Mouse (Mus musculus) forebrain, embryonic 16.5 days (tissue): Measurements from ENCODE around the gene She. TPM values are rescaled to one million over a fixed set of nuclear protein-coding genes. Genes with fewer than 3 reads are reported as not detected.

Experiments
- ATAC-seq: fragments of 200-750 bp; cut with Nextera tagmentation; 2 replicates; pipeline ENCODE4 v1.8.0; 2017; ENCODE audit warnings: mild to moderate bottlenecking, moderate library complexity
- H3K27ac ChIP-seq: fragments of 300-500 bp; sonication (generic); 2 replicates; pipeline ENCODE4 v1.5.1; 2014; ENCODE audit warnings: low read length, control low read depth
- H3K27me3 ChIP-seq: fragments of 300-500 bp; sonication (generic); replicated peaks from 2 replicates; pipeline ENCODE4 v1.6.1; 2014; ENCODE audit warnings: low read length; ENCODE audit not compliant: control insufficient read depth, insufficient read depth
- H3K36me3 ChIP-seq: fragments of 300-500 bp; sonication (generic); 2 replicates; pipeline ENCODE4 v1.6.1; 2014; ENCODE audit not compliant: control insufficient read depth, insufficient read depth
- H3K4me1 ChIP-seq: fragments of 300-500 bp; sonication (generic); replicated peaks from 2 replicates; pipeline ENCODE4 v1.6.1; 2014; ENCODE audit warnings: low read length; ENCODE audit not compliant: control insufficient read depth, insufficient read depth
- H3K4me2 ChIP-seq: fragments of 300-500 bp; sonication (generic); 2 replicates; pipeline ENCODE4 v1.6.1; 2014; ENCODE audit warnings: mild to moderate bottlenecking, low read length, control low read depth
- H3K4me3 ChIP-seq: fragments of 300-500 bp; sonication (generic); replicated peaks from 2 replicates; pipeline ENCODE4 v1.5.1; 2014; ENCODE audit warnings: mild to moderate bottlenecking, low read length, control low read depth
- H3K9ac ChIP-seq: fragments of 300-500 bp; sonication (generic); replicated peaks from 2 replicates; pipeline ENCODE4 v1.6.1; 2014; ENCODE audit warnings: low read depth, low read length, control low read depth
- H3K9me3 ChIP-seq: fragments of 300-500 bp; sonication (generic); 2 replicates; pipeline ENCODE4 v1.6.1; 2016; ENCODE audit warnings: low read length; ENCODE audit not compliant: control insufficient read depth
- WGBS: fragments of 180-500 bp; shearing (Covaris S2); extraction: QIAGEN DNeasy Blood & Tissue Kit; methylation state at CpG from one replicate; pipeline ENCODE4 v1.1.7; 2014; 5-methylcytosine and 5-hydroxymethylcytosine counted together
- polyA plus RNA-seq: library from polyadenylated mRNA; unstranded; fragments of >200 nt; fragmentation: Nextera tagmentation; extraction: Ambion mirVana; gene quantifications from 2 replicates; pipeline ENCODE4 v1.2.1, GENCODE M21; 2015

The She gene
- polyA plus RNA-seq, 1 experiment from 2014 or later: 1.4 TPM

DNA sequence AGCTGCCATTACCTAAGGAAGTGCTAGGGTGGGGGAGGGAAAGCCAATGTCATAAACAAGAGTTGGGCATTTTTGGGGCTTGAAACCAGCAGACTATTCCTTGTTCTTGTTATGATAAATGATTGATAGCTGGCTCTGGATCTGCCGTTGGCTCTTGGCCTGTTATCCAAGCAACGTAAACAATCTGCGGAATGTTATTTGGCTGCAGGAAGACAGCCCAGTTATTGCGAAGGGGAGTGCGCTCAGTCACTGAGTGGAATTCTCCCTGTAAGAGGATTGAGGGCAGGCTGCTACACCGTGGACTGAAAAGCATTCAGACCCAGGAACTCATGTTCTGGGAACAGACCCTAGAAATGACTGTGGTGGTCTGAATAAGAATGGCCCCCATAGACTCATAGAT is 41.5 kb downstream of the She start:
- Histone ChIP-seq H3K4me1 (peaks cover 13% of the 10 kb centered on the region), H3K9ac (no peak overlapping the region), H3K27me3 (no peaks in the 10 kb centered on the region), H3K27ac (no peak overlapping the region), H3K9me3 (no peaks in the 10 kb centered on the region), H3K4me3 (no peak overlapping the region), H3K4me2 (no peak overlapping the region), H3K36me3 (no peaks in the 10 kb centered on the region)
- 57% methylated on average over 6 of the region's 6 CpGs for WGBS
- peak; percentile 20; the same call in 1 of the 2 replicates for ATAC-seq

DNA sequence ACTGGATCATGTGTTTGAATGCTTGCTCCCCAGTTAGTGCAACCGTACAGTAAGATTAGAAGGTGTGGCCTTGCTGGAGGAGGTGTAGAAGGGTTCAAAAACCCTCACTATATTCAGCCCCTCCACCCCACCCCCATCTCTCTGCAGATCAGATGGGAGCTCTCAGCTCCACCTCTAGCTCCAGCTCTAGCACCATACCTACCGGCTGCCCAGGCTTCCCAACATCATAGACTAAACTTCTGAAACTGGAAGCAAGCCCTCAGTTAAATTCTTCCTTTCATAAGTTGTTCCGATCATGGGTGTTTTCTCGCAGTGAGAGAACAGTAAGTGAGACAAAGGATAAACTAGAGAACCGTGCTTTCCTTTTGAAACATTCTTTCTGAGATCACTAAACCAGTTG is 42.9 kb downstream of the She start:
- H3K9me3 ChIP-seq: no peaks in the 10 kb centered on the region
- no peaks in the 10 kb centered on the region; the same call in 1 of the 2 replicates for H3K4me1 ChIP-seq
- no peak for ATAC-seq
- H3K9ac ChIP-seq: no peak overlapping the region
- H3K27me3 ChIP-seq: no peaks in the 10 kb centered on the region
- 90% methylated on average over 5 of the region's 5 CpGs for WGBS
- H3K4me2 ChIP-seq: no peak overlapping the region
- no peak overlapping the region for H3K27ac ChIP-seq
- no peak overlapping the region for H3K4me3 ChIP-seq
- H3K36me3 ChIP-seq: no peaks in the 10 kb centered on the region

DNA sequence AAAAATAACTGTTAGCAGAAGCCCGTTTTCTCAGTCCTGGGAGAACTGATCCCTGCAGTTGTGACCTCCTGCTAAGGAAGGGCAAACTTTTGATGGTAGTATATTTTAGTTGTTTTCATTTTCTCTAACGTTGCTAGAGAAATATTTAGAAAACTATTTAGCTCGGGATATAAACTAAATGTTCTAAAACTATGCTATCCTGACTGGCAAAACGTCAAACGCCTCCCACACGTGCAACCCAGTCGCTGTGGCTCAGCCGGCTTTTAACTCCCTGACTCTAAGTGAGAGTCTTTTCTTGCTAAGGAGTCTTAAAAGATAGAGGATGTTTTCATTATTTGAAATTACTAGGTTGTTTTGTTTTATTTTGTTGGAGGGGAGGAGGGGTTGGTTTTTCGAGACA is 43.9 kb downstream of the She start:
- Histone ChIP-seq H3K36me3 (no peaks in the 10 kb centered on the region), H3K4me3 (no peak overlapping the region), H3K4me2 (no peak overlapping the region), H3K27me3 (no peaks in the 10 kb centered on the region), H3K9me3 (no peaks in the 10 kb centered on the region), H3K9ac (no peak overlapping the region), H3K4me1 (no peaks in the 10 kb centered on the region), H3K27ac (no peak overlapping the region)
- ATAC-seq: no peak
- WGBS: 89% methylated on average over 9 of the region's 9 CpGs

DNA sequence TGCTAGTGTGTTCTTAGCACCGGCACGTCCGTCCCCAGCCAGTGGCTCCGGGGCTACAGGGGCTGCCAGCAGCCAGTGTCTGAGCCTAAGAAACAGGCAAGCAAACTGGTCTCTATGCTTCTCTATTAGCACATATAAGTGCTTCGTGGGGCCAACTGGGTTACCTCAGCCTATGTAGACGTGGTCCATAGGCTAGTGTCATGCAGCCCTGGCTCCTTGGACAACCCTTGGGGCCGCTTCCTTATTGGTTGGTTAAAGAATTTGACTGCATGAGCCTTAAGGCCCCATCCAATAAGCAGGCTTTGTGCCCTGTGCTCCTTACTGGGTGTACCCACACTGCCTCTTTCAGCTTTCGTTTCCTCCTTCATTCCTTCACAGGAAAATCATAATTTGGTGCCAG is 44.6 kb downstream of the She start:
- Histone ChIP-seq H3K9ac (no peak overlapping the region), H3K36me3 (no peaks in the 10 kb centered on the region), H3K4me2 (no peak overlapping the region), H3K4me3 (no peak overlapping the region), H3K27ac (no peak overlapping the region), H3K4me1 (no peaks in the 10 kb centered on the region), H3K27me3 (no peaks in the 10 kb centered on the region), H3K9me3 (no peaks in the 10 kb centered on the region)
- WGBS: 77% methylated on average over 8 of the region's 8 CpGs
- ATAC-seq: no peak

DNA sequence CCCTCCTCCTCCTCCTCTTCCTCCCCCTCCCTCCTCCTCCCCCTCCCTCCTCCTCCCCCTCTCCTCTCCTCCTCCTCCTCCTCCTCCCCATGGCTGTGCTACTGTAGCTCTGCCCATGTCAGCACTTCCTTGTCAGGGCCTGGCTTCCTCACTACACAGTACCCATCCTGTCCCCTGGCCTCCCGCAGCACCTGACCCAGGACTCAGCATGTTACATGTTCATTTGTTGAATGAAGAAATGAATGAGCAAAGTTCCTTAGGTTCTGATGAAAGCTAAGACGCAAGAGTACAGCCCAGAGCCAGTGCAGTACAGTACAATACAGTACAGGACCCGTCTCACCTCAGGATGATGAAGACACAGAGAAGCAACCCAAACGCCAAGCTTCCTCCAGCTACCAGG is 45.3 kb downstream of the She start:
- ATAC-seq: no peak
- no peaks in the 10 kb centered on the region for H3K9me3 ChIP-seq
- no peaks in the 10 kb centered on the region for H3K27me3 ChIP-seq
- 68% methylated on average over 4 of the region's 4 CpGs for WGBS
- no peak overlapping the region for H3K4me3 ChIP-seq
- no peak overlapping the region for H3K27ac ChIP-seq
- H3K4me1 ChIP-seq: no peaks in the 10 kb centered on the region
- no peaks in the 10 kb centered on the region for H3K36me3 ChIP-seq
- H3K4me2 ChIP-seq: no peak overlapping the region
- H3K9ac ChIP-seq: no peak overlapping the region

DNA sequence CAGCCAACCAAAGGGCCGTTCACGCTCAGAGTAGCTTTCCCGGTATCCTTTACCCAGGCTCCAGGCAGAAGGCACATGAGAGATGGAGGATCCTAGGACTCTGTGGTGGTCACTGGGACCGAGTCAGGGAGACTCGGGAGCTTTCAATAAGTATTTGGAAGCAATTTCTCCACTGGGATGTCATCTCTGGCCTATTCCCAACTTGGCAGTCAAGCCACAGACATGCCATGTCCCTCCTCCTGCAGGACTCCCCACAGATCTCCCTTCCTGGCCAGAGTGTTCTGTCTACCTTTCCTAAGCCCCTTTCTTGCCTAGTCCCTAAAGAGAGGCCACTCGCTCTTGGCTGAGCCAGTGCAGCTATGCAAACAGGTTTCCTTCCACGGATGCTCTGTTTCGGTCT is 46.0 kb downstream of the She start:
- no peak overlapping the region for H3K4me2 ChIP-seq
- no peaks in the 10 kb centered on the region for H3K36me3 ChIP-seq
- H3K27ac ChIP-seq: no peak overlapping the region
- H3K4me3 ChIP-seq: no peak overlapping the region
- H3K9me3 ChIP-seq: no peaks in the 10 kb centered on the region
- no peak overlapping the region for H3K9ac ChIP-seq
- WGBS: 73% methylated on average over 8 of the region's 8 CpGs
- no peak for ATAC-seq
- no peaks in the 10 kb centered on the region for H3K4me1 ChIP-seq
- H3K27me3 ChIP-seq: no peaks in the 10 kb centered on the region

DNA sequence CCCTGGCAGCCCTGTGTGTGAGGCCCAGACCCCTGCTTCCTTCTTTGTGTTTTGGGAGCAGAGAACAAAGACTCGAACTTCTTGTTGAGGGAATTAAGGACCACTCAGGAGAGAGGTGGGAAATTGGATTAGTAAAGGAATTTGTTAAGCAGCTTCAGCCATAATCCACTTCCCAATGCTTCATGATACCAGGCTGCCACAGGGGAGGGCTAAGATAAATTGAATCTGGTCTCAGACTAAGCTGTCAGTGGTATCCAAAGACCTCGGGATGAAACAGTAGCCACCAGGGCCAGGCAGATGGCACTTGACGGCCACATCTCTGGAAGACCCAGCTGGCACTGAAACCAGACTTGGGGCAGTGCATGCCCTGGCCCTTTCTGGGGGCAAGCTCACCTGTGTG is 47.3 kb downstream of the She start:
- no peak for ATAC-seq
- Histone ChIP-seq H3K27me3 (no peaks in the 10 kb centered on the region), H3K36me3 (no peaks in the 10 kb centered on the region), H3K4me2 (no peak overlapping the region), H3K4me3 (no peak overlapping the region), H3K9ac (no peak overlapping the region), H3K4me1 (no peaks in the 10 kb centered on the region), H3K9me3 (no peaks in the 10 kb centered on the region), H3K27ac (no peak overlapping the region)
- 3% methylated on average over 3 of the region's 3 CpGs for WGBS

DNA sequence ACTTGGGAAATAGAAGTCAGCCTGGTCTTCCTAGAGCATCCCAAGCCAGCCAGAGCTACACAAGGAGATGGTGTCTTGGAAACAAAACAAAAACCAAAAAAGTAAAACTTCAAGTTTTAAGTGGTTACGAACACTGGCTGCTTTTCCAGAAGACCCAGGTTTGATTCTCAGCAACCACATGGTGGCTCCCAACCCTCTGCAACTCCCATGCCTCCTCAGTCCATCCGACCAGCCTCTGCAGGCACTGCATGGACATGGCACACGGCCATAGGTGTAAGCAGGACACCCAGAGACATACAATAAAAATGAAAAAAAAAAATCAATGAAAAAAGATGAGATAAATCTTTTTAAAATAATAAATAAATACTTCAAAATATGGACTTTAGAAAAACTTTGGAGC is 48.2 kb downstream of the She start:
- Histone ChIP-seq H3K9ac (no peak overlapping the region), H3K9me3 (no peaks in the 10 kb centered on the region), H3K4me1 (no peaks in the 10 kb centered on the region), H3K36me3 (no peaks in the 10 kb centered on the region), H3K27ac (no peak overlapping the region), H3K4me2 (no peak overlapping the region), H3K4me3 (no peak overlapping the region), H3K27me3 (no peaks in the 10 kb centered on the region)
- ATAC-seq: no peak
- WGBS: 72% methylated on average over 3 of the region's 3 CpGs

DNA sequence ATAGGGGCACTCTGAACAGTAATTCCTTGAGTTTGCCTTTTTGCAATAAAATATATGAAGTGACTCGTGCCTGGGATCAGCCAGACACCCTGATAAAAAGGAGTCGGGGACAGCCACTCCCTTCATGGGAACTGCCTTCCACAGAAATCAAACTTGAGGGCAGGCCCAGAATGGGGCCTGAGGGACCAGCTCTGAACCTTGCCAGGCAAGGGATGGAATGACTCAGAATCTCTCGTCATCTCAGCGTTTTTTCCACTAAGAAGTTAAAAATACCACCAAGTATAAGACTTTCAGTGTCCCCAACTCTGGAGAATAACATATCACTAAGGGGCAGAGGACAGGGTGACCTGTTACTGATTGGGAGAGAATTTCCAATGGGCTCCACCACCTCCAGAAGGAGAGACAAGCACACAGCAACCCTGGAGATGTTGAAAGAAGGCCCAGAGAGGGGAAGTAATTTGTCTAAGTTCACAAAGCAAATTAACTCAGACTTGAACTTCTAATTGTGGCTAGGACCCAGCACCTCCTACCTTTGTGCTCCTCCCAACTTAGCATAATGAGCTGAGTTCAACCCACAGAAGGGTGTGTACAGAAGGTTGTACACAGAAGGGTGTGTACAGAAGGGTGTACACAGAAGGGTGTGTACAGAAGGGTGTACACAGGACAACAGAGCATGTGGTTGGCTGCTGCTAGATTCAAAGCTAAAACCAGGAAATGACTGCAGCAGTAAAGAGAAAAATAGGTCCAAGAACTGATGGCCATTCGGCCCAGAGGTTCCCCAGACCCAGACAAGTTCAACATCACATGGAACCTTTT is 49.1 kb downstream of the She start:
- no peak overlapping the region for H3K4me3 ChIP-seq
- no peak overlapping the region for H3K27ac ChIP-seq
- 81% methylated on average over 5 of the region's 5 CpGs for WGBS

More for the DNA sequence above, 49.1 kb downstream of the She start:
- Histone ChIP-seq H3K36me3 (no peaks in the 10 kb centered on the region), H3K4me1 (no peaks in the 10 kb centered on the region), H3K9ac (no peak overlapping the region), H3K27me3 (no peaks in the 10 kb centered on the region), H3K4me2 (no peak overlapping the region), H3K9me3 (no peaks in the 10 kb centered on the region)
- ATAC-seq: no peak
